Mouse (Mus musculus) thymus, adult 18-20 months (tissue): ENCODE measurements around the gene Setd5.

Experiments used
- DNase-seq, 2 experiments: peaks; one replicate each; pipeline ENCODE4 v3.0.0; 2022; ENCODE audit warnings: mixed read lengths in 2 of 2

The Setd5 gene

GRCm38 (mm10) chr6:113144764-113145163 lies 67.6 kb downstream of the Setd5 start:
- no peak for DNase-seq

- DNase-seq: no peak
Observed at GRCm38 (mm10) chr6:113145249-113145648, 68.1 kb downstream of the Setd5 start.

- no peak for DNase-seq
Observed at GRCm38 (mm10) chr6:113154071-113154470, 76.9 kb downstream of the Setd5 start.

GRCm38 (mm10) chr6:113154886-113155285 lies 77.7 kb downstream of the Setd5 start:
- no peak for DNase-seq

GRCm38 (mm10) chr6:113156064-113156463 lies 78.9 kb downstream of the Setd5 start:
- no peak for DNase-seq

- DNase-seq: no peak
Observed at GRCm38 (mm10) chr6:113160106-113160505, 82.9 kb downstream of the Setd5 start.

GRCm38 (mm10) chr6:113161982-113162381 lies 84.8 kb downstream of the Setd5 start:
- no peak for DNase-seq

GRCm38 (mm10) chr6:113163513-113163912 lies 86.3 kb downstream of the Setd5 start:
- DNase-seq: no peak

- DNase-seq: no peak
Observed at GRCm38 (mm10) chr6:113166661-113167251, 89.6 kb downstream of the Setd5 start.

- DNase-seq: no peak
Observed at GRCm38 (mm10) chr6:113168316-113168975, 91.3 kb downstream of the Setd5 start.

GRCm38 (mm10) chr6:113169852-113170251 lies 92.7 kb downstream of the Setd5 start:
- DNase-seq: no peak

- DNase-seq: no peak
Observed at GRCm38 (mm10) chr6:113170651-113171050, 93.5 kb downstream of the Setd5 start.

GRCm38 (mm10) chr6:113172011-113172410 lies 94.8 kb downstream of the Setd5 start:
- DNase-seq: no peak

- peak in 1 of 2 experiments; percentile 13 for DNase-seq
Observed at GRCm38 (mm10) chr6:113172568-113172967, 95.4 kb downstream of the Setd5 start.

GRCm38 (mm10) chr6:113175469-113175868 lies 98.3 kb downstream of the Setd5 start:
- no peak for DNase-seq

GRCm38 (mm10) chr6:113176613-113177012 lies 99.4 kb downstream of the Setd5 start:
- DNase-seq: no peak

GRCm38 (mm10) chr6:113178286-113179194 lies 101.4 kb downstream of the Setd5 start:
- DNase-seq: no peak

GRCm38 (mm10) chr6:113179195-113179733 lies 102.1 kb downstream of the Setd5 start:
- DNase-seq: no peak

- no peak for DNase-seq
Observed at GRCm38 (mm10) chr6:113184163-113184562, 107.0 kb downstream of the Setd5 start.

GRCm38 (mm10) chr6:113184866-113185525 lies 107.8 kb downstream of the Setd5 start:
- no peak for DNase-seq

GRCm38 (mm10) chr6:113193765-113194460 lies 116.7 kb downstream of the Setd5 start:
- DNase-seq: no peak

GRCm38 (mm10) chr6:113194517-113194840 lies 117.3 kb downstream of the Setd5 start:
- no peak for DNase-seq
